Mouse (Mus musculus) left cerebral cortex, postnatal 10 days (tissue): ENCODE data around the gene Ei24. TPM values are rescaled to one million over a fixed set of nuclear protein-coding genes. Genes with fewer than 3 reads are reported as not detected.

Source experiments
- DNase-seq, 2 experiments: peaks; one replicate each; pipeline ENCODE4 v3.0.0; 2021 to 2022; ENCODE audit warnings: low spot score in 2 of 2, mixed read lengths in 1 of 2; ENCODE audit errors: extremely low spot score in 1 of 2
- intact Hi-C: fragments of 180-260 bp; cut with DNase I; formaldehyde crosslinking; loops from one replicate; pipeline ENCODE4 v1.15.1; 2025
- total RNA-seq, 2 experiments: library from RNA; stranded (reverse); gene quantifications; 2 replicates each; pipeline ENCODE4 v1.2.3; 2021

The Ei24 gene
- total RNA-seq, 2 experiments from 2014 or later = 125 to 130 TPM

DNA sequence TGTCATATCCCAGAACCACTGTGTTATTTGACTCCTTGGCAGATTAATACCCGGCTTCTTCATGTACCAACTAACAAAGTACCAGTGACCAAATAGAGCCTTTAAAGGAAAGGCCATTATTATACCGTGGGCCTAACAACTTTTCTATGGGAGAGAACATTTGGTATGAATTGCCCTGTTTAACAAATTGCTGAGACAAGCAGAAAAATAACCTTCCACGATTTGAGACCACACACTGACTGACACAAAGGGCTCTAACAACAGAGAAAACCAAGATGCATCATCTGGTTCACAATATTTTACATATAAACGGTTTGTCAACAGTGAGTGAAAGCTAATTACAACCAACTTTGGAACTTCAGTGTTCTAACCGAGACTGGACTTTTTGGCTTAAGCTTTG lies 969 bp downstream of the Ei24 start:
- no peak for DNase-seq

GRCm38 (mm10) chr9:36795556-36795955 lies 1.6 kb downstream of the Ei24 start:
- no peak for DNase-seq
- intact Hi-C loops = no loop called here

More for the DNA sequence above, 969 bp downstream of the Ei24 start:
- intact Hi-C loops = no loop called here

DNA sequence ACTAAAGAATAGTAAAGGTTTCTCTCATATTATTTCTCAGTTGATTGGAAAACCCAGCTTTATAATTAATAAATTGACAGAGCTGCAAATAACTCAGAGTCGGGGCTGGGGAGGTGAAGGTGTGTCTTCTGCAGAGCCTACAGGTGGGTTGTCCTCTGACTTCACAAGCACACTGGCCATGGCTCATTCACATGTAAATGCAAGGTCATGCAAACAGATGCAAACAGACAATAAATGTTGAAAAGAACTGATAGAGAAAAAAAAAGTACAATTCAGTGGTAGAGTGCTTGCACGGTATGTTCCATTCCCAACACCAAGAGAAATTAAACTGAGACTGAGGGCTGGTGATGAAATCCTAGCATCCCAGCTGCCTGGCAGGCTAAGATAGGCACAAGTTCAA lies 2.7 kb downstream of the Ei24 start:
- no peak for DNase-seq
- intact Hi-C loops = loop anchor here (5.0 kb wide), 1 partner anchor 73 kb away; no protein-coding TSS in a partner anchor

DNA sequence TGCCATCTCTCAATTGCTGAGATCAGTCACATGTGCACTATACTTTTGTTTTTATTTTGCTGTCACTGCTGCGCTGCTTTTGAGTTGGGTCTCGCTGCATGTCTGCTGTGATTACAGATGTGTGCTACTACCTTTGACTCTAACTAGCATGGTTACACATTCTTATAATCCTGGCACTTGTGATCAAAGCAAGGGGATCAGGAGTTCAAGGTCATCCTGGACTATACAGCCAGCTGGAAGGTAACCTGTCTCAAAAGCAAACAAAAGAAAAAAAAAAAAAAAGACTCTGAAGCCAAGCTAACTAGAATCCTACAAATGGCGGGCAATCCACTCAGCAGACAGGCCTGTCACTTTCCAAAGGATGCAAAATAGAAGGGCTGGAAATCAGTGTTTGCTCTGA lies 5.0 kb downstream of the Ei24 start:
- no peak for DNase-seq
- intact Hi-C loops = loop anchor here (5.0 kb wide), 1 partner anchor 75 kb away; no protein-coding TSS in a partner anchor

DNA sequence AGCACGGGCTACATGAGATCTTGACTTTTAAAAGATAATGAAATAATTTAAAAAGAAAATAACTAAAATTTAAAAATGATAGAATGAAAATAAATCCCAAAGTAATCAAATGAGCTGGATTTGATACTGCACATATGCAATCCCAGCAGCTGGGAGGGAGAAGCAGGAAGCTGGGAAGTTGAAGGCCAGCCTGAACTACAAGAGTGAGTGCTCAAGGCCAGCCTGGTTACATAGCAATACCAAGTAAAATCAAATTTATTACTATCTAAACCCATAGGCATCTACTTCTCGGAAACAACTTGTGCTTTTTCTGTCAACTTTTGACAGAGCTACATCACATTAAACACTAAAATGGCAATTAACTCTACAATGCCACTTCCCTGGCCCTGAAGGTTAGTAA lies 13.3 kb downstream of the Ei24 start:
- no peak for DNase-seq
- intact Hi-C loops = loop anchor here (5.0 kb wide), 2 partner anchors 37 to 58 kb away; no protein-coding TSS in a partner anchor

GRCm38 (mm10) chr9:36769048-36769413 lies 28.2 kb downstream of the Ei24 start:
- DNase-seq = no peak
- intact Hi-C loops = no loop called here

- intact Hi-C loops = no loop called here
- DNase-seq = peak; percentile 47 to 60
Measured at GRCm38 (mm10) chr9:36768156-36769047, 28.8 kb downstream of the Ei24 start.

- peak; percentile 99 to 100 for DNase-seq
- intact Hi-C loops = no loop called here
Measured at GRCm38 (mm10) chr9:36767203-36768143, 29.7 kb downstream of the Ei24 start, which contains the start of gene Stt3a. Gene Stt3a, minus strand, starts transcription at chr9:36767679.

DNA sequence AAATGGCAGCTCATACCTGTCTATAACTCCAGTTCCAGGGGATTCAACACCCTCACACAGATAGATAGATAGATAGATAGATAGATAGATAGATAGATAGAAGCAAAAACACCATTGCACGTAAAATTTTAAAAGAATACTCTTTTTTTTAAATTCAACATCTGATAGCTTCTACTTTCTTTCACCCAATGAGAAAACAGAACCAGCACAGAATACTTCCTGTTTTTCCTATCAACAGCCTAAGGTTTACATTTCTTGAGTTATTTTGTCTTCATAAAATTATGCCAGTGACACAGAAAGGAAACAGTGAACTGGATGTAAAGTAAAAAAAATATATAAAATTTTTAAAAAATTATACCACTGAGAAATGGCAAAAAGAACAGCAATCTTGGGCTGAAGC lies 32.8 kb downstream of the Ei24 start:
- DNase-seq = no peak

More for the DNA sequence above, 32.8 kb downstream of the Ei24 start:
- intact Hi-C loops = no loop called here

Other genes with a start within 250 kb of the Ei24 start
- gene Gm17689, start 214.8 kb downstream of the Ei24 start, total RNA-seq = not detected
- not detected for gene A630095E13Rik, start 154.0 kb downstream of the Ei24 start, total RNA-seq
- gene Acrv1, start 104.2 kb downstream of the Ei24 start, total RNA-seq = not detected
- gene Chek1, start 70.3 kb downstream of the Ei24 start, total RNA-seq = 1 to 10 TPM; 2.3 to 3.1 TPM
- gene Stt3a, start 29.7 kb downstream of the Ei24 start, total RNA-seq = 10 to 100 TPM; 75.0 to 76.6 TPM
- gene Fez1, start 24.5 kb upstream of the Ei24 start, total RNA-seq = 100 to 1,000 TPM; 375 to 377 TPM